Mouse (Mus musculus) forebrain, embryonic 16.5 days (tissue): ENCODE data around the gene Hist1h2af. TPM values are rescaled to one million over a fixed set of nuclear protein-coding genes. Genes with fewer than 3 reads are reported as not detected.
"Not testable (repeated sequence)": the region's sequence is repeated elsewhere in the genome, so short reads cannot be mapped to it uniquely, and the experiment has no call there.

Experiments
- ATAC-seq: fragments of 200-750 bp; cut with Nextera tagmentation; 2 replicates; pipeline ENCODE4 v1.8.0; 2017; ENCODE audit warnings: mild to moderate bottlenecking, moderate library complexity
- H3K27ac ChIP-seq: fragments of 300-500 bp; sonication (generic); 2 replicates; pipeline ENCODE4 v1.5.1; 2014; ENCODE audit warnings: low read length, control low read depth
- H3K27me3 ChIP-seq: fragments of 300-500 bp; sonication (generic); replicated peaks from 2 replicates; pipeline ENCODE4 v1.6.1; 2014; ENCODE audit warnings: low read length; ENCODE audit not compliant: control insufficient read depth, insufficient read depth
- H3K36me3 ChIP-seq: fragments of 300-500 bp; sonication (generic); 2 replicates; pipeline ENCODE4 v1.6.1; 2014; ENCODE audit not compliant: control insufficient read depth, insufficient read depth
- H3K4me1 ChIP-seq: fragments of 300-500 bp; sonication (generic); replicated peaks from 2 replicates; pipeline ENCODE4 v1.6.1; 2014; ENCODE audit warnings: low read length; ENCODE audit not compliant: control insufficient read depth, insufficient read depth
- H3K4me2 ChIP-seq: fragments of 300-500 bp; sonication (generic); 2 replicates; pipeline ENCODE4 v1.6.1; 2014; ENCODE audit warnings: mild to moderate bottlenecking, low read length, control low read depth
- H3K4me3 ChIP-seq: fragments of 300-500 bp; sonication (generic); replicated peaks from 2 replicates; pipeline ENCODE4 v1.5.1; 2014; ENCODE audit warnings: mild to moderate bottlenecking, low read length, control low read depth
- H3K9ac ChIP-seq: fragments of 300-500 bp; sonication (generic); replicated peaks from 2 replicates; pipeline ENCODE4 v1.6.1; 2014; ENCODE audit warnings: low read depth, low read length, control low read depth
- H3K9me3 ChIP-seq: fragments of 300-500 bp; sonication (generic); 2 replicates; pipeline ENCODE4 v1.6.1; 2016; ENCODE audit warnings: low read length; ENCODE audit not compliant: control insufficient read depth
- WGBS: fragments of 180-500 bp; shearing (Covaris S2); extraction: QIAGEN DNeasy Blood & Tissue Kit; methylation state at CpG from one replicate; pipeline ENCODE4 v1.1.7; 2014; 5-methylcytosine and 5-hydroxymethylcytosine counted together
- polyA plus RNA-seq: library from polyadenylated mRNA; unstranded; fragments of >200 nt; fragmentation: Nextera tagmentation; extraction: Ambion mirVana; gene quantifications from 2 replicates; pipeline ENCODE4 v1.2.1, GENCODE M21; 2015

Gene Hist1h2af
- not detected in 2 replicates for polyA plus RNA-seq

DNA sequence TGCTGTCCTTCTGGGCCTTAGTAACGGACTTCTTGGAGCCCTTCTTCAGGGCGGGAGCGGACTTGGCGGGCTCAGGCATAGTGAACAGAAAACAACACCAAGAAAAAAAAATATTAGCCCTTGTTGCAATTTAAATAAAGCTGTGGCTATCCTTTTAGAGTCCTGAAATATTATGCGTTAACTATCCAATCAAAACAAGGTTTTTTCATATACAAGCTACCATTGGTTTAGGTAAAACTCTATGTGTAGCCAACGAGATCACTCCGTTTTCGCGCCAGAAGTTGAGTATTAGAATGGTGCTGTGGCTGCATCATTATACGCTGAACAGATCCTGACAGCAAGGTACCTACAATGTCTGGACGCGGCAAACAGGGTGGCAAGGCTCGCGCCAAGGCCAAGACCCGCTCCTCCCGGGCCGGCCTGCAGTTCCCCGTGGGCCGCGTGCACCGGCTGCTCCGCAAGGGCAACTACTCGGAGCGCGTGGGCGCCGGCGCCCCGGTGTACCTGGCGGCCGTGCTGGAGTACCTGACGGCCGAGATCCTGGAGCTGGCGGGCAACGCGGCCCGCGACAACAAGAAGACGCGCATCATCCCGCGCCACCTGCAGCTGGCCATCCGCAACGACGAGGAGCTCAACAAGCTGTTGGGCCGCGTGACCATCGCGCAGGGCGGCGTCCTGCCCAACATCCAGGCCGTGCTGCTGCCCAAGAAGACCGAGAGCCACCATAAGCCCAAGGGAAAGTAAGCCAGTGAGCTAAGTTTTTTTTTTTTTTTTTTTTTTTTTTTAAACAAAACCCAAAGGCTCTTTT lies at the start of gene Hist1h2af:
Gene Hist1h2af (plus strand): TSS at position 347 of the 808 bp plus-strand sequence.
- WGBS, result 0% methylated on average over 23 of the region's 53 CpGs
- Histone ChIP-seq H3K4me1 (peaks cover 36% of the 10 kb centered on the region), H3K4me2 (peak within 1 kb of the TSS; percentile 78), H3K4me3 (peak within 1 kb of the TSS; percentile 55), H3K9ac (peak within 1 kb of the TSS; percentile 35), H3K27ac (peak within 1 kb of the TSS; percentile 83)
- H3K9me3 ChIP-seq, H3K36me3 ChIP-seq, H3K27me3 ChIP-seq: not testable (repeated sequence)
- ATAC-seq, result peak; percentile 30

GRCm38 (mm10) chr13:23485271-23485670 lies 48.4 kb upstream of the Hist1h2af start:
- H3K27ac ChIP-seq, result no peak overlapping the region
- H3K36me3 ChIP-seq, result no peaks in the 10 kb centered on the region
- no peaks in the 10 kb centered on the region for H3K9me3 ChIP-seq
- WGBS, result 49% methylated on average over 5 of the region's 5 CpGs
- H3K4me3 ChIP-seq, result no peak overlapping the region
- no peak overlapping the region for H3K4me2 ChIP-seq
- H3K9ac ChIP-seq, result no peak overlapping the region
- peaks cover 5% of the 10 kb centered on the region; the same call in 1 of the 2 replicates for H3K4me1 ChIP-seq
- H3K27me3 ChIP-seq, result no peaks in the 10 kb centered on the region
- no peak for ATAC-seq

GRCm38 (mm10) chr13:23488400-23489322 lies 45.0 kb upstream of the Hist1h2af start, which contains the start of gene Btn2a2:
Gene Btn2a2 (minus strand): TSS chr13:23488857.
- H3K4me1 ChIP-seq, result peaks cover 9% of the 10 kb centered on the region; the same call in 1 of the 2 replicates
- H3K27me3 ChIP-seq, result no peaks in the 10 kb centered on the region
- 4% methylated on average over 13 of the region's 14 CpGs for WGBS
- peak within 1 kb of the TSS; percentile 40 for H3K4me3 ChIP-seq
- ATAC-seq, result peak; percentile 100
- no peaks in the 10 kb centered on the region for H3K9me3 ChIP-seq
- no peaks in the 10 kb centered on the region for H3K36me3 ChIP-seq
- peak within 1 kb of the TSS; percentile 24 for H3K9ac ChIP-seq
- peak within 1 kb of the TSS; percentile 62 for H3K4me2 ChIP-seq
- H3K27ac ChIP-seq, result no peak within 1 kb of the TSS

DNA sequence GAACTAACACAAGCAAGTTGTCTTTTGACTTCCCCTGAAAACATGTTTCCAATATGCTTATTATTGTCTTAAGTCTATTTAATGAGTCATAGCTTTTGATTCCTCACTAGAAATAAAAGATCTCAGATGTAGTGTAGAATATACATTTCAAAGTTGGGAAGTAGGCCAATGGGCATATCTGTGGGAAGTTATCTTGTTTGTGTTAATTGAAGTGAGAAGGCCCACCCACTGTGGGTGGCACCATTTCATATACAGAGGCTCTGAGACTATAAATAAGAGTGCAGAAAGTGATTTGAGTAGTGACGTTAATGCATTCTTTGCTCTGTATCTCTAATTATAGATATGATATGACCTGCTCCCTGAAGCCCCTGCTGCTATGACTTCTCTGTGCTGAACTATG lies 42.8 kb upstream of the Hist1h2af start:
- no peaks in the 10 kb centered on the region for H3K36me3 ChIP-seq
- WGBS, result 33% methylated on average over 1 of the region's 1 CpGs
- ATAC-seq, result no peak
- H3K9me3 ChIP-seq, result no peaks in the 10 kb centered on the region
- no peak overlapping the region for H3K9ac ChIP-seq
- no peak overlapping the region for H3K4me2 ChIP-seq
- H3K4me1 ChIP-seq, result peaks cover 9% of the 10 kb centered on the region; the same call in 1 of the 2 replicates
- H3K4me3 ChIP-seq, result no peak overlapping the region
- H3K27ac ChIP-seq, result no peak overlapping the region
- no peaks in the 10 kb centered on the region for H3K27me3 ChIP-seq

DNA sequence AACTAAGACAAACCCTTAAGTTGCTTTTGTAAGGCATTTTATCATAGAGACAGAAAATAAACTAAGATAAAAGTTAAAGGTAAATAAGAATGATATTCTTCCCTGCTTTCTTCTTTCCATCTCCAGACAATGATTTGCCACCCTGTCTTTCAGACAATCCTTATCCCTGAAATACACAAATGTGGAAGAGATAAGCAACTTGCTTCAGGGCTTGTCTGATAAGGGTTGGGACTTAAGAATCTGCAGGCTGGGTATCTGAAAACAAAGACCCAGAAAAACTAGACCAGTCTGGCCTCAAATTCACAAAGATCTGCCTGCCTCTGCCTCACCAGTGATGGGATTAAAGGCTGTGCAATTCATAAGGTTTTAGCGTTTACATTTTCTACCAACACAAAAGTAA lies 42.4 kb upstream of the Hist1h2af start:
- H3K27me3 ChIP-seq, result no peaks in the 10 kb centered on the region
- H3K4me3 ChIP-seq, result no peak overlapping the region
- no peaks in the 10 kb centered on the region for H3K36me3 ChIP-seq
- no peak overlapping the region for H3K9ac ChIP-seq
- peaks cover 9% of the 10 kb centered on the region; the same call in 1 of the 2 replicates for H3K4me1 ChIP-seq
- no peak overlapping the region for H3K4me2 ChIP-seq
- no peak overlapping the region for H3K27ac ChIP-seq
- H3K9me3 ChIP-seq, result no peaks in the 10 kb centered on the region
- 12% methylated on average over 1 of the region's 1 CpGs for whole genome bisulfite sequencing
- no peak for ATAC-seq

- Histone ChIP-seq H3K27ac (no peak overlapping the region), H3K9ac (no peak overlapping the region), H3K9me3 (no peaks in the 10 kb centered on the region), H3K4me2 (peak overlapping the region; percentile 52), H3K4me3 (peak overlapping the region; percentile 27), H3K27me3 (no peaks in the 10 kb centered on the region), H3K36me3 (no peaks in the 10 kb centered on the region), H3K4me1 (peaks cover 9% of the 10 kb centered on the region; the same call in 1 of the 2 replicates)
- 3% methylated on average over 14 of the region's 14 CpGs for WGBS
- no peak for ATAC-seq
Measured at GRCm38 (mm10) chr13:23491990-23492389, 41.7 kb upstream of the Hist1h2af start.

- Histone ChIP-seq H3K9me3 (no peaks in the 10 kb centered on the region), H3K4me2 (no peak overlapping the region), H3K27me3 (0 out of 2 replicates have a peak, but pooled peaks cover 2% of the 10 kb centered on the region), H3K27ac (no peak overlapping the region), H3K9ac (no peak overlapping the region), H3K36me3 (no peaks in the 10 kb centered on the region), H3K4me1 (peaks cover 7% of the 10 kb centered on the region), H3K4me3 (no peak overlapping the region)
- 71% methylated on average over 6 of the region's 6 CpGs for WGBS
- no peak for ATAC-seq
Measured at GRCm38 (mm10) chr13:23495526-23495925, 38.2 kb upstream of the Hist1h2af start.

- Histone ChIP-seq H3K4me1 (peaks cover 3% of the 10 kb centered on the region; the same call in 1 of the 2 replicates), H3K4me3 (peak overlapping the region; percentile 28), H3K27me3 (0 out of 2 replicates have a peak, but pooled peaks cover 2% of the 10 kb centered on the region), H3K4me2 (peak overlapping the region; percentile 44; the same call in 1 of the 2 replicates), H3K9ac (no peak overlapping the region), H3K9me3 (no peaks in the 10 kb centered on the region), H3K27ac (no peak overlapping the region), H3K36me3 (no peaks in the 10 kb centered on the region)
- 6% methylated on average over 19 of the region's 19 CpGs for WGBS
- ATAC-seq, result no peak
Measured at GRCm38 (mm10) chr13:23497656-23498321, 35.9 kb upstream of the Hist1h2af start.
